Mouse (Mus musculus) C2C12 (cell line): ENCODE data around the gene Ifi44.

ENCODE experiments used
- CEBPB ChIP-seq: IDR thresholded peaks from one replicate; pipeline ENCODE4 v1.6.1; 2011; ENCODE audit warnings: low read depth, mild to moderate bottlenecking, control low read depth, moderate library complexity
- CTCF ChIP-seq: IDR thresholded peaks from one replicate; pipeline ENCODE4 v1.5.1; 2011; ENCODE audit not compliant: control insufficient read depth, insufficient read depth, insufficient read length
- MAX ChIP-seq: IDR thresholded peaks from one replicate; pipeline ENCODE4 v1.6.1; 2011; ENCODE audit warnings: mild to moderate bottlenecking, control low read depth
- MYOD1 ChIP-seq: IDR thresholded peaks from one replicate; pipeline ENCODE4 v1.6.1; 2011; ENCODE audit warnings: low read depth; ENCODE audit not compliant: control insufficient read depth, insufficient read length
- MYOG ChIP-seq: IDR thresholded peaks from one replicate; pipeline ENCODE4 v1.6.1; 2011; ENCODE audit not compliant: control insufficient read depth, insufficient read length; ENCODE audit errors: extremely low read depth
- USF1 ChIP-seq: IDR thresholded peaks from one replicate; pipeline ENCODE4 v1.6.1; 2011; ENCODE audit warnings: low read depth, mild to moderate bottlenecking, control low read depth, moderate library complexity

DNA sequence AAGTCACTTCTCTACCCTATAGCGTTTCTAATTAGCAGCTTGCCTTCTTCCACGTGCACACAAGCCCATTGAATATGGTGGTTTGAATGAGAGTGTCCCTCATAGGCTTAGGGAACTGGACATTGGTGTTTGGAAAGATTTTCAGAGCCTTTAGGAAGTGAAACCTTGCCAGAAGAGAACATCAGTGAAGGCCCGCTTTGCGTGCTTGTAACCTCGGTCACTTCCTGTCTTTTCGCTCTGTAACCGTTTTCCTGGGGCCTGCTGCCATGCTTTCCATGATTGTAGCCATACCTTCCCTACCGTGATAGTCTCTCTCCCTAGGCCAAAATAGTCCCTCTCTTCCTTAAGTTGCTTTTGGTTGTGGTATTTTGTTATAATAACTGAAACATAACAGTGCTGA lies 3.7 kb downstream of the Ifi44 start:
- no peak for TF ChIP-seq MAX
- no peak for TF ChIP-seq CTCF
- TF ChIP-seq MYOD1 = no peak
- no peak for TF ChIP-seq MYOG
- no peak for TF ChIP-seq CEBPB
- no peak for TF ChIP-seq USF1
